ENCODE assay signal across 8 mouse cellular contexts in genomic region chr13:34002058-34003006, GRCm38 (mm10). TPM values are rescaled to one million over a fixed set of nuclear protein-coding genes. Genes with fewer than 3 reads are reported as not detected.
A peak's percentile ranks its signal among the peaks of the same experiment; 100 is the strongest.
DNase-seq lines count a peak whose midpoint lies in the region; ATAC-seq lines count a peak whose summit lies in the region.

Gene Ripk1 (plus strand): TSS chr13:34002363.
Gene Serpinb6a (minus strand): TSS chr13:34002794.

- intact Hi-C loops in left cerebral cortex, postnatal 14 days (cut with DNase I): no loop called here

- peak within 1 kb of the TSS; percentile 87 for H3K27ac ChIP-seq in intestine, embryonic 14.5 days (ENCODE audit: low read depth)

- H3K9ac ChIP-seq in intestine, embryonic 14.5 days (ENCODE audit: low read length): peak within 1 kb of the TSS; percentile 87

- H3K27me3 ChIP-seq in intestine, embryonic 14.5 days (replicated peaks; ENCODE audit: control insufficient read depth, insufficient read depth, low read length): no peaks in the 10 kb centered on the region

- no peaks in the 10 kb centered on the region for H3K9me3 ChIP-seq in intestine, embryonic 14.5 days (ENCODE audit: control insufficient read depth, low read length)

- peak; percentile 97 for ATAC-seq in intestine, embryonic 14.5 days (replicated peaks; ENCODE audit: low FRiP score, low TSS enrichment, low read depth)

- H3K36me3 ChIP-seq in intestine, embryonic 14.5 days (ENCODE audit: control insufficient read depth, insufficient read depth, low read length): no peaks in the 10 kb centered on the region

- DNase-seq in adrenal gland, adult 18-20 months (ENCODE audit: low spot score in 2 of 2): peak; percentile 88 to 91
- DNase-seq in embryo, embryonic 11 days: peak; percentile 95
- DNase-seq in gastrocnemius, postnatal 25 days: peak; percentile 89
- DNase-seq in intestine, embryonic 14.5 days (ENCODE audit: low spot score): peak; percentile 94
- DNase-seq in left cerebral cortex, postnatal 14 days (ENCODE audit: low spot score in 2 of 2): peak; percentile 89
- peak; percentile 89 for DNase-seq in mesoderm, embryonic 11.5 days (ENCODE audit: low read depth, low spot score)
- DNase-seq in right cerebral cortex, postnatal 36 days (ENCODE audit: low spot score in 2 of 2): peak; percentile 88
- peak; percentile 89 for DNase-seq in yolk sac, embryonic 10.5 days (ENCODE audit: low spot score)

- peaks cover 14% of the 10 kb centered on the region; the same call in 1 of the 2 replicates for H3K4me1 ChIP-seq in intestine, embryonic 14.5 days (replicated peaks; ENCODE audit: control insufficient read depth, insufficient read depth, low read length)

- peak within 1 kb of the TSS; percentile 89 for H3K4me2 ChIP-seq in intestine, embryonic 14.5 days (ENCODE audit: low read length)

- H3K4me3 ChIP-seq in intestine, embryonic 14.5 days (ENCODE audit: low read depth, low read length): peak within 1 kb of the TSS; percentile 92

- WGBS in intestine, embryonic 14.5 days: under 1% methylated on average over 90 of the region's 92 CpGs

RNA-seq across cellular contexts. Expression of gene Ripk1, which starts in this region (rescaled TPM):
- 10 to 100 TPM; 23.6 to 31.1 TPM for total RNA-seq in adrenal gland, adult 18-20 months (2021)
- 1 to 10 TPM; 4.3 to 4.4 TPM for total RNA-seq in gastrocnemius, postnatal 25 days (2021)
- 20.3 TPM in 2 replicates for polyA plus RNA-seq in intestine, embryonic 14.5 days (2014; fragmentation: Nextera tagmentation; extraction: Ambion mirVana)
- 1 to 10 TPM; 6.2 to 8.1 TPM for total RNA-seq in left cerebral cortex, postnatal 14 days (2021)

RNA-seq across cellular contexts. Expression of gene Serpinb6a, which starts in this region (rescaled TPM):
- total RNA-seq in adrenal gland, adult 18-20 months (2021): 100 to 1,000 TPM; 279 to 624 TPM
- 10 to 100 TPM; 90.9 to 96.4 TPM for total RNA-seq in gastrocnemius, postnatal 25 days (2021)
- polyA plus RNA-seq in intestine, embryonic 14.5 days (2014; fragmentation: Nextera tagmentation; extraction: Ambion mirVana): 91.9 and 106 TPM in 2 replicates
- 10 to 100 TPM; 35.2 to 39.3 TPM for total RNA-seq in left cerebral cortex, postnatal 14 days (2021)

Comparison
In these comparisons a context has a peak if more than half of its experiments do, and no peak if none do; other contexts are left out.
1. Peak in every context shown above with its lines: DNase-seq, ATAC-seq, H3K4me3 ChIP-seq and H3K27ac ChIP-seq.